Mouse (Mus musculus) fat pad, adult 2 months (tissue): ENCODE data around the gene Dynlrb1.

ENCODE experiments used
- DNase-seq: peaks from one replicate; pipeline ENCODE4 v3.0.0-alpha.2; 2011; ENCODE audit warnings: low read depth, low spot score; ENCODE audit errors: extremely low read depth

The Dynlrb1 gene

DNA sequence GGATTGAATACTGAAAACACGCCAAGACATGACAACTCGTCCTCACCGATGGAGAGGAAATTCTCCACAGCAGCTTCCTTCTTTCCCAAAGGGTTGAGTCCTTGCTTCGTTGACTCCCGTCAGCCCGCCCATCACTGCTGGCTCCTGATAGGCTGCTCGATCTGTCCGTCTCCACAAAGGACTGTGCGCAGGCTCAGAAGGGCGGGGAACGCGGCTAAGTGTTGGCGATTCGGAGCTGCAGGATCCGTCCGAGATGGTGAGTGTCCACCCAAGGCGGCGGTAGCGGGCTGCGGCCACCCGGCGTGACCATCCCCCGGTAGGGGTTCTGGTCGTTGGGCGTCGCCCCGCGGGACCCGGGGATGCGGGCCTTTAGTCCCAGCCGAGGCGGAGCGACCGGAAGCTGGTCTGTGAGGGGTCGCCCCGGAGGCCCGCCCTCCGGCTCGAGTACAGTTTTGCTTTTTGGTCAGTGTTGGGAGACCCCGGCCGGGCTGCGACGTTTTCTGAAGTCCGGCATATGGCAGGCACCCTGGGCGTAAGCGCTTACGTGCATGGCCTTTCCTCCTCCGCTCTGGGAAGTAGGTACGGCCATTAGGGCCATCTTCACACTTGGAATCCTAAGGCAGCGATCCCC is at the start of gene Dynlrb1:
Gene Dynlrb1 (plus strand): TSS at position 172 of the 631 bp plus-strand sequence.
- peak; percentile 62 for DNase-seq

DNA sequence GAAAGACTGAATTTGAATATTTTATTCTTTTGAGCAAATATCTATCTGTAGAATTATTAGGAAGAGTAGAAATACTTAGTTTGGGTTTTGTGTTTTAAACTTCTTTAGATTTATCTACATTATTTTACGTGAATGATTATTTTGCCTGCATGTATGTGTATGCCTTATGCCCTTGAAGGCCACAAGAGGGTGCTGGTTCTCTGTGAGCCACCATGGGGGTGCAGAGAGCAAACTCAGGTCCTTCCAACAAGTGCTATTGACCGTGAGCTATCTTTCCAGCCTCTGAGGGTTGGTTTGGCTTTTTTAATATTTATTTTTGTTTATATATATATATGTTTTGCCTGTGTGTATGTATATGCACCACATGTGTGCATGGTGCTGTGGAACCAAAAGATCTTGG is 28.9 kb upstream of the Dynlrb1 start:
- no peak for DNase-seq

DNA sequence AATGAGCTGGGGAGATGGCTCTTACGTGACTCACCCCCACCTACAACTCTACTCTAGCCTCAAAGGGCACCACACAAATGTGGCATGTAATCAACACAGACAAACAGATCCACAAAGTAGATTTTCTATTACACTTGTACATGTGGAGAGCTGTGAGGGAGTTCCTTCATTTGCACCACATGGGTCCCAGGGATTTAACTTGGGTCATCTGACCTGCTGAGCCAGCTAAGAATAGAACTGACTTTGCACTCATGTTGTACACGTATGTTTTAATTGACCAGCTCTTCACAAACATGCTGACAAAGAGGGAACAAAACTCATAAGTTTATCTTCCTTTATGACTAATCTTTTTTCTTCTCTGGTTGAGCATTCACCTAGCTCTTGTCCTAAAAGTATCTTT is 13.2 kb upstream of the Dynlrb1 start:
- no peak for DNase-seq

DNA sequence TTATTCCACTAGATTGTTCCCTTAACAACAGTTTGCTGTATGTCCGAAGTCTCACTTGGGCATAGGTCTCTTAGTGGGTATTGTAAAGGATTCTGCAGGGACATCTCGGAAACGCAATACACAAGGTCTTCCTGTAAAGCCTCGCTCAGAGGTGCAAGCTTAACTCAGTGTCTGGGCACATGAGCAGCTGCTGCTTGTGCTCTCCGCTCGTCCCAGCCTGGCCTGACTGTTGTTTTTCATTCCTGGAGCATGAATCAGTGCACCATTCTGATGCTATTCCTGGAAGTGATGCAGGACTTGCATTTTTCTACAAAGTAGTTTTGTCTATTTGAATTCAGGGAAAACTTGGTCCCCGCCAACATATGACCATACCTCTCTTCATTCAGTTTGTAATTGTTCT is 11.6 kb upstream of the Dynlrb1 start:
- no peak for DNase-seq

DNA sequence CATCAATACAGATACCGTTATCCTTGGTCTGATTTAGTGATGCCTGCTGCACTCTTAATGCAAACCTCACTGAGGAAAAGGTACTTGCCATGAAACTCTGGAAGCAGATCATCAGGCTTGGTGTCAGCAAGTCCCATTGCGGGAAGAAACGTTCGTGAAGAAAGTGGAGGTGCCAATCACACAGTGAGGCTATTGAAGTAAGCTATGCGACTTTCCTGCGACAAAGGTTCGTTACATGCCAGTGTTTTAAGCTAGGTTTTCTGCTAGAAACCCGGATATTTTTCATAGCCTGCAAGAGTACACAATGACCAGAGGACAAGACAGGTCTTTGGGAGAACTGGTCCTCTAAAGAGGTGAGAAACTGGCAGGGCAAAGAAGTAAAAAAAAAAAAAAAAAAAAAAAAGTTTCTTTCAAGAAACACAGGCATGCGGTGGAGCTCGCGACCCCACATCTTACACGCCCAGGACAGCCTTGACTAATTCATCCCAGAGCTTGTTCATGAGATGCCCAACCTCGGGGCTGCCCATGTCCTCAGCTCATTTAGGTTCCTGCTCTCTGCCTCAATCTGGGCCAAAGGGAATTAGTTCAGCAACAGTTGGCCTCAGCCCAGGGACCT is 479 bp upstream of the Dynlrb1 start:
- no peak for DNase-seq

DNA sequence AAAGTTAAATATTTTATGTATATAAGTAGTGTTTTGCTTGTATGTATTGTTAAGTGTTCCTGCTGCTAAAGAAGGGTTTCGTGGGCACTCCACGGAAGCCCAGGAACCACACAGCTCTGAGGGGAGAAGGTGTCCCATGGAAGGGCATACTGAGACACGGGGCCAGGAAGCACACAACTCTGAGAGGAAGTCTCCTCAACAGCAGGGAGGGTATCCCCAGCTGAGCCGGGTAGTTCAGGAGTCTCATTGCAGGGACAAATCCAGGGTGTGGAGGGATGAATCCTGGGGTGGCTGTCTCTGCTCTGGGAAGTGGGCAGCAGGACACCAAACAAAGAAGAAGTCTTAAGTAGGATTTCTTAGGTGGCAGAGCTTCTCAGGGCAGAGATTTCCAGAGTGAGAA is 943 bp downstream of the Dynlrb1 start:
- no peak for DNase-seq

DNA sequence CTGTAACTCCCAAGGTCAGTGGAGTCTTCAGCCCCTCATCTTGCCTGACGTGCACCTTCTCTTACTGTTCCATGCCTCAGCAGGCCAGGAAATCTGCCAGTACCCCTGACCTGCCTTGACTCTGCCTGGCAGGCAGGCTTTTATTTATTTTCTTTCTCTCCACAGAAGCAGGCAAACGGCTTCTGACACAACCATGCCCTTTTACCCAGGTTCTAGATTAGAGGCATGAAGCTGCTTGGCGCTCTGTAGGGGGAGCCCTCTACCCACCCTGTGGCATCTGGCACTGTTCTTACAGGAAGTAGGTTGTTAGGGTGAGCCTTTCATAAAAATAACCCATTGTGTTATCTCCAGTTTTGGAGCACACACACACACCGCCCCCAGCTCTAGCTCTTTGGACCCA is 4.6 kb downstream of the Dynlrb1 start:
- peak; percentile 68 for DNase-seq

DNA sequence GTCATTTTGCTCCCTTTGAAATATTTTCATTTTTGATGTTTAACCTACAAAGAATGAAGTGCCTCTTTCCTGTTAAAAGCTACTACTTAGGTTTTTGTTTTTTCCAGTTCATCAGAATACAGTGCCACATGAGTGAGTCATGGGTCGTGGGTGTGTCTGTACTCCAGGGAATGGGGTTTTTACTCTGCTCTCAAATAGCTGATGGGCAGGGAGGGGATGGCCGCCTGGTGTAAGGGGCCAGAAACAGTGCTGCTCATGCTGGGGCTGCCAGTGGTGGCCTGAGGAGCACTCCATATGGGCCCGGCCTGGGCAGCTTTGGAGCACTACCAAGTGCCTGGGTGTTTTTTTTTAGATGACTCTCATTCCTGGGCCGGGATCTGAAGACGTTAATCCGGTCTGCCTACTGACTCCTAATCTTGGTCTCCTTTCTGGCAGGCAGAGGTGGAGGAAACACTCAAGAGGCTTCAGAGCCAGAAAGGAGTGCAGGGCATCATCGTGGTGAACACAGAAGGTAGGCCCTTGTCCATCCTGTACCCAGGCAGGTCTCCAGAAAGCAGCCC is 6.0 kb downstream of the Dynlrb1 start:
- DNase-seq, result no peak

DNA sequence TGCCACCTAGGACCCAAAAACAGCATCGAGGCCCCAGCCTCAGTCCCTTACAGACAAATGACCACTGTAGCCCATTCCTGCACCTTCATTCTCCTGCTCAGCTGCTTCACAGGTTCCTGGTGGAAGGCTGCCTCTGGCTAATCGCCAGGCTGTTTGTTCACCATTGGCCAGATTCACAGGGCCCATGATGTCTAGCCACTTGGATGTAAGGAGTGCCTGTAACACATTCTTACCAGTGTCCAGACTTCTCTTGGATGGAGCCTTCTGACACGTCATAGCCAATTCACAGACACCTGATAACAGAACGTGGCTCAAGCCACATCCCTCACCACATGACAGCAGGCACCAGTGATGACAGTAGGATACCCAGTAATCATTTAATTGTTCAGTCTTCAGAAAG is 9.9 kb downstream of the Dynlrb1 start:
- DNase-seq, result no peak

DNA sequence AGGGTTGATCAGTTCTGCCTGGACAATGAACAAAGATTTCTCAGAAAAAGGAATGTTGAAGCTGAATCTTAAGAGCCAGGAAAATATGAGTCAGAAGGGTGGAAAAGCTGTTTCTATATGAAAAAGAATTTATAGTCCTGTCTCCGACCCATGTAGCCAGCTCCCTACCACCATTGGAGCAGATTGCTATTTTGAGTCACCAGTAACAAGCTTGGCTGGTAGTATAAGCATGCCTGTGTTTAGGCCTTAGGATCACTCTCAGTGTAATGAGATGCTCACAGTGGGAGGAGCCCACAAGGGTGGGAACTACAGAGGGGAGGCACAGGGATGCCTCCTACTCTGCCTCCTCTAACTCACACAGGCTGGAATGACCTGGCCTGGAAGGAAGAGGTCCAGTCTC is 11.9 kb downstream of the Dynlrb1 start:
- DNase-seq, result no peak

DNA sequence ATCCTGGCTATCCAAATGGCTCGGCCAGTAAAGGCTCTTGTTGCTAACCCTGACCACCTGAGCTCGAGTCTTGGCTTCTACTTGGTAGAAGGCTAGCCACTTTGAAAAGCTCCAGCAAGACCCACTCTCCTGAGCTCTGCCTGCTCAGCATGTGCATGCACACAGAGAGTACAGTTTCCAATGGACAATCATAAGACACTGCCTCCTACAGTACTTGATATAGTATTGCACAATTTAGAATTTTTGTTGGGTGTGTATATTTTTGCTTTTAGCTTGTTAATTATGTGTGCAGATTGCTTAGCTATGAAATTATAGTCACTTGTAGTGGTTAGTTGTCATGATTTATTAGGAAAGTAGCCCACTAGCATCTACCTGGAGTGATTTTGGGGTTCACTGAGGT is 12.4 kb downstream of the Dynlrb1 start:
- no peak for DNase-seq

DNA sequence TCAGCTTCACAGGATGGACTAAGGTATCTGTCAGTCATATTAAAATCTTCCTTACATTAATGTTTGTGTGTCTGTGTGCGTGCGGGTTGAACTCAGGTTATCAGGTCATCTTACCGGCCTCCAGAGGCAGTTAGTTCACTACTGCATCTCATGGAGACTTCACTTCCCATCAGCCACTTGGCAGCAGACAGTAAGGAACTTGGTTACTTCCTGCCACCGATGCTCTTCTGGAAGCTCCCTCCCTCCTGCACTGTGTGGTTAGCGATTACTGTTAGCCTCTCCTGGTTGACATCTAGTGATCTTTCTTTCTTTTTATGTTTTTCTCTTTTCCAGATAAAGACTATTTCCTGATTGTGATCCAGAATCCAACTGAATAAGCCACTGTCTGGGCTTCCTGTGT is 13.3 kb downstream of the Dynlrb1 start:
- DNase-seq, result no peak

DNA sequence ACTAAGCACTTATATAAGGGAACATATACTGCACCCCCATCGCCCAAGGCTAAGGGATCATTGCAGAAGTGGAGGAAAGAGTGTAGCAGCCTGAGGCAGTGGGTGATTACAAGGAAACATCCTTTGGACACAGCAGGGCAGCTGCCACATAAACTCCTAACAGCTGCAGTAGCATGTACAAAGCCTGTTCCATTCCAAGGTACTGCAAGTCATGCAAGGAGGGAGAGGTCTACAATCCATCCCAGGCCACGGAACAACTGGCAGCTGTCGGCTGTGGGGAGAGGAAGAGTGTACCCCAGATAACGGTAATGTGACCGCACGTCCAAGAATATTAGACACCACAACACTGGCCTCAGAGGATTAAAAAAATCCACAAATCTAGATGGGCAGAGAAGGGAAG is 29.2 kb downstream of the Dynlrb1 start:
- no peak for DNase-seq

DNA sequence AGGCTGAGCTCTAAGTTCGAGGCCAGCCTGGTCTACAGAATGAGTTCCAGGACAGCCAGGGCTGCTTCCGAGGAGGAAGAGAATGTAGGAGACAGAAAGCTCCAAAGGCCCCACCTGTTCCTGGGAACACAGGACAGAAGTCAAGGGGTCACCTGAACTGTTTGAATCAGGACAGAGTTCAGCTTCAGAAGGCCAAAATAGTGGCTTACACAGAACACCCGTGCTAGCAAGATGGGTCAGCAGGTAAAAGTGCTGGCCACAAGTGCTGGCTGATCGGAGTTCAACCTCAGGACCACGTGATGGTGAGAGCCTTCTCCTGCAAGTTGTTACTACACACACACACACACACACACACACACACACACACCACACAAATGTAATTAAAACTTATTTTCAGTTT is 30.6 kb downstream of the Dynlrb1 start:
- DNase-seq, result no peak

DNA sequence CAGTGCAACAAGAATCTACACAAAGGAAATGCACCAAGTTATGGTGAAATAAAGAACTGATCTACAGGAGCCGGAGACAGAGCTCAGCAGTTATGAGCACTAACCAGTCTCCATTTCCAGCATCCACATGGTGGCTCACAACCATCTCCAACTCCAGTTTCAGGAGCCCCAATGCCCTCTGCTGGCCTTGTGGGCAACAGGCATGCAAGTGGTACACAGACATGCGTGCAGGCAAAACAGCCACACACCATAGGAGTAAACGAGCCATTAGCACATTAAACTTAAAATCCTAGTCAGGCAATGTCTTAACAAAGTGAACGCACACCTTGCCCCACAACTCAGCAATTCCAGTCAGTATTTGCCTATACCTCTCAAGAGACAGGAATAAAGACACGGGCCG is 35.6 kb downstream of the Dynlrb1 start:
- no peak for DNase-seq

DNA sequence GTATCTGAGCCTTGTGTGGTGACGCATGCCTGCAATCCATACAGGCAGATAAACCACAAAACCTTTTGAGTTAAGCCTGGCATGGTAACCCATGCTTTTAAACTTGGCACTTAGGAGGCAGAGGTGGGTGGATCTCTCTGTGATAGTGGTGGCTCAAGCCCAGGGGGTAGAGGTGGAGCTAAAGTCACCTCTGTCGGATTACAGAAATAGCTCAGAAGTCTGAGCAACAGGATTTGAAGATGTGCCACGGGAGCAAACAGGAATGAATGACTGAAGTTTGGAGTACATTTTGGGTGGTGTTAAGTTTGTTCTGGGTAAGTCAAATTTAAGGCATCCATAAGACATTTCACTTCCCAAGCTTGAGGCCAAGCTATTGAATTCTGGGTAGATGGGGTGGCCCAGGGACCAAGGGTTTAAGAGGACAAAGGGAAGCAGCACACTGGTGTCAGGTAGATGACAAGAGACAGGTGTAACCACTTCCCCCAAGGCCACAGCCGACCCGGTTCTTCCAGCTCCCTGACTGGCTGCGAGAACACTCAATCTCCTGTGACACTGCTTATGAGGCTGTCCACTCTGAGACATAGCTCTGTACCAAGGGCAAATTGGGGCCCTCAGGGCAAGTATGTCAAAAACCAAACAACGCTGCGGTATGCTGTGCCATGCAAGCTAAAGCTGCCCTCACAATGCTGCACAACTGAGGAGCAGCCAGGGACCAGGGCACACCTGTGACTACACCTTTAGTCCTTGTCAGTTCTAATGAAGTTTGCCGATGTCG is 36.2 kb downstream of the Dynlrb1 start:
- peak; percentile 81 for DNase-seq

DNA sequence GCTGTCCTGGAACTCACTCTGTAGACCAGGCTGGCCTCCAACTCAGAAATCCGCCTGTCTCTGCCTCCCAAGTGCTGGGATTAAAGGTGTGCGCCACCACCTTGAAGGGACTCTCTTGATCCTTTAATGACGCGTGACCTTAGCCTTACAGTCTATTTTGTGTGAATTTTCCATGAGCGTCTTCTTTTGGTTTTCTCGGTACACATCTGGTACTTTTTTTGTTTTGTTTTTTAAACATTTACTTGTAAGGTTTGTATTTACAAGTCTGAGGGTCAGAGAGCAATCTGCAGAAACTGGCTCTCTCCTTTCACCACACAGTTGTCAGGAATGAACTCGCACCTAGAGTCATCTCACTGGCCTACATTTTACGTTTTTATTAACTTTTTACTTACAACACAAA is 37.3 kb downstream of the Dynlrb1 start:
- no peak for DNase-seq

DNA sequence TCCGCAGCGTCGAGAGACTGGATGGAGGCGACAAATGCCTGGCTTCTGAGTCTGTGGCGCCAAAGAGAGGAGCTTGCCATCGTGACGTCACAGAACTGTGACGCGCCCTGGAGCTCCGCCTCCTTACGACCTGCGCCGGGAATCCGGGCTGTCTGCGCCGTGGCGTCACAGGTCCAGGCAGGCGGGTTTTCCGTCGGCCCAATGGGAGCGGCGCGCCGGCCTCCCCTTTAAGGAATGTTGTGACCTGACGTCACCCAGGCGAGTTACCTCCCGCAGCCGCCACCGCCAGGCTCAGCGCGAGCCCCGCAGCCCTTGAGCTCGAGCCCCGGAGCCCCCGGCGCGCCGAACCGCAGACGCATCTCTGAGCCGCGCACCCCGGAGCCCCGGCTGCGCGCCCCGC is 39.9 kb downstream of the Dynlrb1 start, which contains the start of gene Map1lc3a:
Gene Map1lc3a (plus strand): TSS at position 103 of the 400 bp plus-strand sequence.
- no peak for DNase-seq

DNA sequence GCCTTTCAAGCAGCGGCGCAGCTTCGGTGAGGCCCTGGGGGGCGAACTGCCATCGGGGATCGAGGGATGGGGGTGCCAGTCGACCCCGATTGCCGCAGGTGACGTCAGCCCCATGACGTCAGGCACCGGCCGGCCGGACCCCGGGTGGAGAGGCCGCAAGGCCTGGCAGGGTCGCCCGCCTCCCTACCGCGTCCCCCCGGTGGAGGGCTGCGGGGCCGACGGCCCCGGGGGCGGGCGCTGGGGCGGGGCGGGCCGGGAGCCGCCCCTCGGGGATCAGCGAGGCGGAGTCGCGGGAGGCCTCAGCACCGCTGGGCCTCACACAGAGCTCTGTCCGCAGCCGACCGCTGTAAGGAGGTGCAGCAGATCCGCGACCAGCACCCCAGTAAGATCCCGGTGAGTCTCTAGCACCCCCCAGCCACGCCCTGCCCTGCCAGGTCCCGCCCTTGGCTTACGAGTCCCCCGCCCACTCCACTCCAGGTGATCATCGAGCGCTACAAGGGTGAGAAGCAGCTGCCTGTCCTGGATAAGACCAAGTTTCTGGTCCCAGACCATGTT is 40.4 kb downstream of the Dynlrb1 start:
- DNase-seq, result no peak

DNA sequence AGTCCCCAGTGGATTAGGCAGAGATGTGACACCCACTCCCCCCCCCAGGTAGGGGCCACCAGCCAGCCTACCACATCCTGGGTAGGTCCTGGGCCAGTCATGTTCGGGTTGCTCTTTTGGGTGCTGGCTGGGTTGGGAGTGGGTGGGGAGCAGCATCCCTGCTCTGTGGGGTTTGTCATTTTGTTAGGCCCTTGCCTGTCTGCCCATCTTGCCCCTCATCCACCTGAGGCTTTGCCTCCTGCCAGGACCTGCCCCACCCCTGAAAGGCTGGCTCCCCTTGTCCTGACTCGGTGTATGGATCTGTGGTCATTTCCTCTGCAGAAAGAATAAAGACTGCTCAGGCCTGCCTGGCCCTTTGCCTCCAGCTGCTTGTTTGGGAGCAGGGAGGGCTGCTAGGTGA is 41.4 kb downstream of the Dynlrb1 start:
- no peak for DNase-seq

DNA sequence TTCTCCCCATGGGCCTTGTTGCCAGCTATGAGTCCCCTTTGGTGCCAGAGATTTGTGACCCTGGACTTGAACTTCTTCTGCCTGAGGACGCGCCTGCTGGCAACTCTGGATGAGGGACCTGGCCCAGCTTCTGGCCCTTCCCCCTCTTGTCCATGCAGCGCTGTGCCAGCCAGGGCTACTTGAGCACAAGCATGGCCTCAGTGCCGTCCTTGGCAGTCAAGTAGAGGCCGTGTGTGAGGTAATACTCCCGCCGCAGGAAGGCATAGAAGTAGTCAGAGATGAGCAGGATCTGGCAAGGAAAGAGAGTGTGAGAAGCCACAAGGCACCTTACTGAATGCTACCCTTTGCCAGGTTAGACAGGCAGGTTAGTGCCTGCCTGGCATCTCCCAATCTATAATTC is 42.0 kb downstream of the Dynlrb1 start:
- peak; percentile 96 for DNase-seq

DNA sequence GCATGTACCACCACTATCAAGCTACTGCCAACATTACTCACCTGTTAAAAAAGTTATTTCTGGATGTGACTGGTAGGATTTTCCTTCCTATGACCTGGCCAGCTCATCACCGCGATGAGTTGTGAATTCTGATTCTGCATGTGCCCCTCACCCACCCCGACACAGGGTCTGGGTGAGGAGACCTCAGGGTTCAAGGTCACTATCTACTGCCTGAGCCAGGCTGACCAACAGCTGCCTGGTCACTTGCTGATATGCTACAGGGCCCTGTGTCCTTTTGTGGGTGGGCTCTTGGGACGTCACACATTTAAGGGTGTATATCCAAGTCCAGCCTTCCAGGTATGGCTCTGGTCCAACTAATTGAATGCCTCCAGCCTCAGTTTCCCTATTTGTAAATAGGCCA is 42.8 kb downstream of the Dynlrb1 start:
- DNase-seq, result no peak
